Mouse (Mus musculus) heart, postnatal 25 days (tissue): ENCODE results near the gene Sod2. TPM values are rescaled to one million over a fixed set of nuclear protein-coding genes. Genes with fewer than 3 reads are reported as not detected.
"Not testable (repeated sequence)": the region's sequence is repeated elsewhere in the genome, so short reads cannot be mapped to it uniquely, and the experiment has no call there.

Source experiments
- DNase-seq: peaks from one replicate; pipeline ENCODE4 v3.0.0; 2022; ENCODE audit warnings: low spot score
- intact Hi-C: fragments of 180-260 bp; cut with DNase I; formaldehyde crosslinking; loops from one replicate; pipeline ENCODE4 v1.15.1; 2025
- total RNA-seq, 2 experiments: library from RNA; stranded (reverse); gene quantifications; 2 replicates each; pipeline ENCODE4 v1.2.3; 2021

The Sod2 gene
- 1,000 to 10,000 TPM; 1,092 to 1,104 TPM for total RNA-seq

DNA sequence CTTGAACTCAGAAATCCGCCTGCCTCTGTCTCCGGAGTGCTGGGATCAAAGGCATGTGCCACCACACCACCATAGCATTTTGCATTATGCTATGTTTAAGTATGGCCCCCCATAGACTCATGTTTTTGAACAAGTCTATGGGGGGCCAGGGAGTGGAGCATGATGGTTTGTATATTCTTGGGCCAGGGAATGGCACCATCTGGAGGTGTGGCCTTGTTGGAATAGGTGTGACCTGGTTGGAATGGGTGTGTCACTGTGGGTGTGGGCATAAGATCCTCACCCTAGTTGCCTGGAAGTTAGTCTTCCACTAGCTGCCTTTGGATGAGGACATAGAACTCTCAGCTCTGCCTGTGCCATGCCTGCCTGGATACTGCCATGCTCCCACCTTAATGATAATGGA, at the start of gene Sod2:
Gene Sod2 (plus strand): TSS at position 301 of the 400 bp plus-strand sequence.
- not testable (repeated sequence) for DNase-seq
- intact Hi-C loops = loop anchor here (2.0 kb wide), 1 partner anchor 14 kb away; no protein-coding TSS in a partner anchor

DNA sequence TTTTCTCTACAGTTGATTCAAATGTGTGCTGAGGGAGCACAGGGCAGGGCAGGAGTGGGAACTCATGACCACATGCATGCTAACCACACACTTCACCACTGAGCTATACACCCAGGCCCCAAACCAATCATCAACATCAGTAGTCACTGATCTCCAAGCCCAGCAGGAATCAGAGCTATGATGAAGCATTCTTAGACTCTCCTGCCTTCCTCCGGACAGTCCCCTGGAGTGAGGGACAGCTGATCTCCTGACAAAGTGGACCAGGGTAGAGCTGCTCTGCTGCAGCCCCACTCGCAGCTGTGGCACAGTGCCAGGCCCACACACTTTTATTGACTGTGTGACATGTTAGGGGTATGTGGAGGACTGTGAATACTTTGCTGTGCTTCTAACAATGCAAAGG, 47.3 kb upstream of the Sod2 start:
- DNase-seq, intact Hi-C loops: not testable (repeated sequence)

GRCm38 (mm10) chr17:12960331-12960873, 46.2 kb upstream of the Sod2 start, which contains the start of gene Acat2:
Gene Acat2, minus strand, starts transcription at chr17:12960747.
- intact Hi-C loops = loop anchor here (2.0 to 5.0 kb wide), 3 partner anchors 30 to 52 kb away; partner anchors contain the start of gene Mrpl18
- DNase-seq = peak; percentile 87

DNA sequence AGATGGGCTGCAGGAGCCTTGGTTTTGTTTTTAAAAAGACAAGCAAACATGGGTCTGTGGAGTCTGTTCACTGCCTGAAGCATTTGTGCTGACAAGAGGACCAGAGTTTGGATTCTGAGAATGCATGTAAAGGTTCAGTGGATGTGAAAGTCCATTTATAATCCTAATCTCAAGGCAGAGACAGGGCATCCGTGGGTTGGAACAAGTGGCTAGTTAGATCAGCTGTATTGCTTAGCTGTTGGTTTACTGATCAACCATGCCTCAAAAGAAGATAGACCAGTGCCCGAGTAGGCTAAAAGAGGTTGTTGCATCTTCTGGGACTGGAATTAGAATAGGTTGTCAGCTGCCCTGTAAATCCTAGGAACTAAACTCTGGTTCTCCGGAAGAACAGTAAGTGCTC, 43.2 kb upstream of the Sod2 start:
- intact Hi-C loops = loop anchor here (5.0 kb wide), 1 partner anchor 49 kb away; no protein-coding TSS in a partner anchor

DNA sequence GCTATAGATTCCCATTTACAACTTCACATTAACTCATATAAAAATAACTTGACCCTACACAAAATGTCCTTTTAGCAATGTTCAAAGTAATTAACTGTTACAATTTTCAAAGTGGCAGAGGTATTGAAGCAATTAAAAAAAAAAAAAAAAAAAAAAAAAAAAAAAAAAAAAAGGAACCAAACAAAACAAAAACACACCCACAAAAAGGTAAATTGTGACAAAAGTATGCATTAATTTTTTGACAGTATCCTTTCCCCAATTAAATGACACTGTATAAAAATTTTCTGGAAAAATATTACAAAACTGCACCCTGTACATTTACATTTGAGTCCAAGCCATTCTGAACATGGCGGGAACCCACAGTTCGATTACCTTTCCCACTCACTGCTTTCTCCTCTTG, 39.5 kb upstream of the Sod2 start:
- intact Hi-C loops = no loop called here
- DNase-seq = no peak

More for the DNA sequence above, 43.2 kb upstream of the Sod2 start:
- DNase-seq = no peak

- no peak for DNase-seq
- intact Hi-C loops = no loop called here
Observed at GRCm38 (mm10) chr17:12973851-12974250, 32.8 kb upstream of the Sod2 start.

DNA sequence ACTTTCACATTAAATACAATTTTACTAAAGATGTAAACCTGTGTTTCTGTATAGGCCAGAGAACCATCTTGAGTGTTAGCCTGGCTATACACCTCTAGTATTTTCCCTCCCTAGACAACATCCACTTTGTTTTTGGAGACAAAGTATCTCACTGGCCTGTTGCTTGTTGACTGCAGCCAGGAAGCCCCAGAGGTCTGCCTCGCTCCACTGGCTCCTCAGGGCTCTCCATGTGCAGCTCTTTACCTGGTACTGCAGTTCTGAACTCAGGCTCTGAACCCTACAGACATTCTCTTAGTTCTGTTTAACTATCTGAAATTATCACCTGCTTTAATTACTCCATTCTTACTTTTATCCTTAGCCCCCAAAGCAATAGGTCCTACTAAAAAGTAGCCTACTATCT, 28.1 kb upstream of the Sod2 start:
- no peak for DNase-seq
- intact Hi-C loops = no loop called here

- intact Hi-C loops = no loop called here
- DNase-seq = no peak
Observed at GRCm38 (mm10) chr17:12983988-12984387, 22.7 kb upstream of the Sod2 start.

GRCm38 (mm10) chr17:12988096-12988495, 18.6 kb upstream of the Sod2 start:
- intact Hi-C loops, DNase-seq: not testable (repeated sequence)

- intact Hi-C loops = loop anchor here (2.0 to 10.0 kb wide), 3 partner anchors 30 to 576 kb away; partner anchors contain the start of genes Acat2 and Mrpl18
- DNase-seq = no peak
Observed at GRCm38 (mm10) chr17:12990567-12991145, 16.0 kb upstream of the Sod2 start.

GRCm38 (mm10) chr17:12991194-12991634, 15.4 kb upstream of the Sod2 start:
- DNase-seq = no peak
- intact Hi-C loops = loop anchor here (2.0 to 10.0 kb wide), 3 partner anchors 30 to 576 kb away; partner anchors contain the start of genes Acat2 and Mrpl18

GRCm38 (mm10) chr17:12991635-12992358, 14.8 kb upstream of the Sod2 start:
- intact Hi-C loops = loop anchor here (2.0 to 10.0 kb wide), 4 partner anchors 15 to 577 kb away; partner anchors contain the start of genes Acat2, Mrpl18 and Sod2
- DNase-seq = peak; percentile 86

- DNase-seq = peak; percentile 95
- intact Hi-C loops = loop anchor here (2.0 to 10.0 kb wide), 2 partner anchors 14 to 578 kb away; partner anchors contain the start of gene Sod2
Observed at GRCm38 (mm10) chr17:12992470-12992991, 14.1 kb upstream of the Sod2 start.

DNA sequence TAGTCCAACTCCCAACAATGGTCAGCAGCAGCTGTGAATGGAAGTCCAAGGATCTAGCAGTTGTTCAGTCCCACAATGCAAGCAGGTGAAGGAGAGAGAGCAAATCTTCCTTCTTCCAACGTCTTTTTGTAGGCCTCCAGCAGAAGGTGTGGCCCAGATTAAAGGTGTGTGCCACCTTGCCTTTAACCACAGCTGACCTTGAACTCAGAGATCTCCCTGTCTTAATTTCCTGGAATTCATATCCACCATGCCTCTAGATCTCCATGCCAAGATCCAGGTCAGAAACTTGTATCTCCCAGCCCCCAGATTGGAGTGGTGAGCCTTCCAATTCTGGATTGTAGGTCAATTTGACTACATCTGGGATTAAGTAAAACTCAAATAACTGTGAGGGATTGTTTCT, 12.6 kb upstream of the Sod2 start, which contains the start of gene Wtap:
Gene Wtap (minus strand): TSS at position 101 of the 400 bp plus-strand sequence.
- DNase-seq = no peak
- intact Hi-C loops = loop anchor here (10.0 kb wide), 1 partner anchor 579 kb away; no protein-coding TSS in a partner anchor

GRCm38 (mm10) chr17:12996345-12996744, 10.3 kb upstream of the Sod2 start:
- no peak for DNase-seq
- intact Hi-C loops = loop anchor here (2.0 to 10.0 kb wide), 2 partner anchors 116 to 582 kb away; no protein-coding TSS in a partner anchor

DNA sequence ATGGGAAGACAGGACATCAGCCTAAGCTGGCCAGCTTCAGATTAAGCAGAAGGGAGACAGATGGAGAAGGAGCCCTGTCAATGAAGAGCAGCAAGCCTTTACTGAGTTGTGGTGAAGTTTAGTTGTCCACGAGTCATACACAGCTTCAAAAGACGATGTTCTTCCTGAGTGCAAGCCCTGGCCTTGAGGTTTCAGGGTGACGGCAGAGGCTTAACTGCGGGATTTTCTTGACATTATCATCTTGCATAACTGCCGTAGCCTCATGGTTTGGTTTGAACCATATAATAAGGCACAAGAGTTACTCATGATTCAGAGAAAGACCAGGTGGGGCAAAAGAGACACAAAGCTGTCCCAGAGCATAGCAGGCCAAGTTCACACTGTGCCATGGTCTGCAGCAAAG, 8.8 kb upstream of the Sod2 start:
- DNase-seq = no peak
- intact Hi-C loops = loop anchor here (2.0 to 10.0 kb wide), 2 partner anchors 117 to 583 kb away; no protein-coding TSS in a partner anchor

DNA sequence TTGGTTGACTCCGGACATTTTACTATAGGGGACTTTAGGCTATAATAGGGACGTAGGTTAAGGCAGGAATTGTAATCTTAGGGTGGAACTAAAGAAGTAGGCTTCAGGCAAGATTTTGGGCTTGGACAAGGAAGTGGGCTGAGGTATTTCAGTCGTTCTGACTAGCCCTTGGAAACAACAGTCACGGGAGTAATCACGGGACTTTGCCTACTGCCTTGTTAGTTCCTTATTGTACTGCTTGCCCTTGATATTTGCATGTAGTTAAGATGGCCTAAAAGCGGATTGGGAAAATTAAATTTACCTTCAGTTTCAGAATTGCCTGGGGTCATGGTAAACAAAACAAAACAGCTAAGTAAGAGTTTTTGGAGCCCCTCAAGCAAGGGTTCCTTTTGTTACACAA, 7.6 kb upstream of the Sod2 start:
- DNase-seq = no peak
- intact Hi-C loops = loop anchor here (10.0 kb wide), 1 partner anchor 584 kb away; no protein-coding TSS in a partner anchor

GRCm38 (mm10) chr17:13002243-13002642, 4.4 kb upstream of the Sod2 start:
- DNase-seq, intact Hi-C loops: not testable (repeated sequence)

DNA sequence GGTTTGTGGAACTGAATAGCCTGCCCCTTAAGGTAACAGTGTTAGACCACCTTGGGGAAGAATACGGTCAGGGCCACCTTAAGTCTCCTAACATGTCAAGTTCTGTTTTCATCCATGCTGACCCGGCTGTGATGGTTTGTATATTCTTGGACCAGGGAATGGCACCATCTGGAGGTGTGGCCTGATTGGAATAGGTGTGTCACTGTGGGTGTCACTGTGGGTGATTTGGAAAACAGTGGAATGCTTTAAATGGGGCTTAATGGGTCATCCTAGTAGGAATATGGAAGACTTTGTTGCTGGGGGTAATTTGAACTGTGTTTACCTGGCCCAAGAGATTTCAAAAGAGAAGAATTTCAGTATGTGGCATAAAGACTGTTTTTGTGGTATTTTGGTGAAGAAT, 2.2 kb upstream of the Sod2 start:
- intact Hi-C loops, DNase-seq: not testable (repeated sequence)

GRCm38 (mm10) chr17:13006984-13007383, 338 bp downstream of the Sod2 start:
- DNase-seq = no peak
- intact Hi-C loops = loop anchor here (2.0 kb wide), 1 partner anchor 14 kb away; no protein-coding TSS in a partner anchor
